Mouse (Mus musculus): ENCODE data around the gene Nr1i3. TPM values are rescaled to one million over a fixed set of nuclear protein-coding genes. Genes with fewer than 3 reads are reported as not detected.
"Not testable (repeated sequence)": the region's sequence is repeated elsewhere in the genome, so short reads cannot be mapped to it uniquely, and the experiment has no call there.

Gene Nr1i3
- polyA plus RNA-seq, 1 experiment, result not detected

- Histone ChIP-seq H3K4me1 (ENCODE audit: control insufficient read depth, insufficient read depth, low read length) (peaks cover 2% of the 10 kb centered on the region), H3K36me3 (ENCODE audit: control insufficient read depth, insufficient read depth, low read length, poor library complexity, severe bottlenecking) (peaks cover 36% of the 10 kb centered on the region), H3K27ac (ENCODE audit: insufficient read depth, low read length) (no peak overlapping the region), H3K9me3 (replicated peaks; ENCODE audit: control insufficient read depth, insufficient read depth, low read length, poor library complexity, severe bottlenecking) (no peaks in the 10 kb centered on the region), H3K9ac (ENCODE audit: low read depth, poor library complexity, severe bottlenecking) (no peak overlapping the region), H3K4me3 (ENCODE audit: low read depth, low read length) (no peak overlapping the region), H3K27me3 (ENCODE audit: control insufficient read depth, insufficient read depth, low read length, poor library complexity, severe bottlenecking) (no peaks in the 10 kb centered on the region)
- no peak for TF ChIP-seq POLR2A (IDR thresholded peaks at IDR 0.05; ENCODE audit: insufficient read depth, low read length)
- no peak for TF ChIP-seq EP300 (IDR thresholded peaks at IDR 0.05; ENCODE audit: insufficient read depth, low read depth, low read length)
- no peak for TF ChIP-seq CTCF (IDR thresholded peaks at IDR 0.05; ENCODE audit: low read depth, low read length)
These were observed 23.7 kb downstream of the Nr1i3 start for GRCm38 (mm10) chr1:171237438-171237837.

DNA sequence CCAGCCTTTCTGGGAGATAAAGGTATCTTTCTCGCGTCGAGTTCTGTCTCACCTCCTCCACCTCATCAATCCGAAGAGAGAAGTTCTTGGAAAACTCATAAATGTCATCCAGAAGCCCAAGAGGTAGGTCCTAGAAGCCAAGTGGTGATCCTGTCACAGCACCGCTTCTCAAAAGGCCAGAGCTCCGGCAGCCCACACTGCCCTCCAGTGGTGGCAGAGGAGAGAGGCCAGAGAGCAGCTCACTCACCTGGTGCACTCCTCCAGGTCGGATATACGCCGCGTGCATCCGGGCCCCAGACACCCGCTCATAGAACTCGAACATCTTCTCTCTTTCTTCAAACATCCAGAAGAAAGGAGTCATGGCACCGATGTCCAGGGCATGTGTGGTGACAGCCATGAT is 24.7 kb downstream of the Nr1i3 start:
- peak overlapping the region; percentile 42; the same call in 1 of the 2 replicates for H3K9ac ChIP-seq (ENCODE audit: low read depth, poor library complexity, severe bottlenecking)
- H3K27ac ChIP-seq (ENCODE audit: insufficient read depth, low read length), result no peak overlapping the region
- H3K36me3 ChIP-seq (ENCODE audit: control insufficient read depth, insufficient read depth, low read length, poor library complexity, severe bottlenecking), result peaks cover 39% of the 10 kb centered on the region

GRCm38 (mm10) chr1:171239992-171240744 is 26.4 kb downstream of the Nr1i3 start:
- TF ChIP-seq EP300 (IDR thresholded peaks at IDR 0.05; ENCODE audit: insufficient read depth, low read depth, low read length), result no peak
- no peak for TF ChIP-seq POLR2A (IDR thresholded peaks at IDR 0.05; ENCODE audit: insufficient read depth, low read length)
- no peak for TF ChIP-seq CTCF (IDR thresholded peaks at IDR 0.05; ENCODE audit: low read depth, low read length)
- Histone ChIP-seq H3K9ac (ENCODE audit: low read depth, poor library complexity, severe bottlenecking) (no peak overlapping the region), H3K27me3 (ENCODE audit: control insufficient read depth, insufficient read depth, low read length, poor library complexity, severe bottlenecking) (no peaks in the 10 kb centered on the region), H3K27ac (ENCODE audit: insufficient read depth, low read length) (no peak overlapping the region), H3K4me1 (ENCODE audit: control insufficient read depth, insufficient read depth, low read length) (peaks cover 4% of the 10 kb centered on the region), H3K36me3 (ENCODE audit: control insufficient read depth, insufficient read depth, low read length, poor library complexity, severe bottlenecking) (peaks cover 43% of the 10 kb centered on the region), H3K9me3 (replicated peaks; ENCODE audit: control insufficient read depth, insufficient read depth, low read length, poor library complexity, severe bottlenecking) (no peaks in the 10 kb centered on the region), H3K4me3 (ENCODE audit: low read depth, low read length) (no peak overlapping the region)

More for the DNA sequence above, 24.7 kb downstream of the Nr1i3 start:
- peaks cover 4% of the 10 kb centered on the region for H3K4me1 ChIP-seq (ENCODE audit: control insufficient read depth, insufficient read depth, low read length)
- no peaks in the 10 kb centered on the region for H3K27me3 ChIP-seq (ENCODE audit: control insufficient read depth, insufficient read depth, low read length, poor library complexity, severe bottlenecking)
- no peaks in the 10 kb centered on the region for H3K9me3 ChIP-seq (replicated peaks; ENCODE audit: control insufficient read depth, insufficient read depth, low read length, poor library complexity, severe bottlenecking)
- TF ChIP-seq CTCF (IDR thresholded peaks at IDR 0.05; ENCODE audit: low read depth, low read length) (peak; percentile 97), POLR2A (IDR thresholded peaks at IDR 0.05; ENCODE audit: insufficient read depth, low read length) (no peak)
- H3K4me3 ChIP-seq (ENCODE audit: low read depth, low read length), result peak overlapping the region; percentile 55

DNA sequence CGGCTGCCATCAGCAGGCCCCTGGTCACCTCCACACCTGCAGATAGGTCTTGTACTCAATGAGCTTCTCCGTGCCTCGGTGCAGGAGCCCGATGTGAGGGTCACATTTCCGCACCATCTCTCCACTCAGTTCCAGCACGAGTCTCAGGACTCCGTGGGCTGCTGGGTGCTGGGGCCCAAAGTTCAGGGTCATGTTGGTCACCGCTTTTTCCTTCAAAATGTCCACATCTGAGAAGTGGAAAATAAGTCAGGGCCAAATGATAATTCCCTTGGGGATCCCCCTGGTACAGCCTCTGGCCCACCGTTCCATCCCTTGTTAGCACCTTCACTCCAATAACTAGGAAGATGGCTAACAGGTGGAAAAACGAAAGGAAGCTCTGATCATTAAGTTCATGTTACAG is 27.1 kb downstream of the Nr1i3 start:
- Histone ChIP-seq H3K4me3 (ENCODE audit: low read depth, low read length) (no peak overlapping the region), H3K36me3 (ENCODE audit: control insufficient read depth, insufficient read depth, low read length, poor library complexity, severe bottlenecking) (peaks cover 40% of the 10 kb centered on the region), H3K9ac (ENCODE audit: low read depth, poor library complexity, severe bottlenecking) (no peak overlapping the region), H3K27me3 (ENCODE audit: control insufficient read depth, insufficient read depth, low read length, poor library complexity, severe bottlenecking) (no peaks in the 10 kb centered on the region), H3K27ac (ENCODE audit: insufficient read depth, low read length) (no peak overlapping the region), H3K9me3 (replicated peaks; ENCODE audit: control insufficient read depth, insufficient read depth, low read length, poor library complexity, severe bottlenecking) (no peaks in the 10 kb centered on the region), H3K4me1 (ENCODE audit: control insufficient read depth, insufficient read depth, low read length) (peaks cover 4% of the 10 kb centered on the region)
- TF ChIP-seq EP300 (IDR thresholded peaks at IDR 0.05; ENCODE audit: insufficient read depth, low read depth, low read length), result no peak
- TF ChIP-seq CTCF (IDR thresholded peaks at IDR 0.05; ENCODE audit: low read depth, low read length), result no peak

DNA sequence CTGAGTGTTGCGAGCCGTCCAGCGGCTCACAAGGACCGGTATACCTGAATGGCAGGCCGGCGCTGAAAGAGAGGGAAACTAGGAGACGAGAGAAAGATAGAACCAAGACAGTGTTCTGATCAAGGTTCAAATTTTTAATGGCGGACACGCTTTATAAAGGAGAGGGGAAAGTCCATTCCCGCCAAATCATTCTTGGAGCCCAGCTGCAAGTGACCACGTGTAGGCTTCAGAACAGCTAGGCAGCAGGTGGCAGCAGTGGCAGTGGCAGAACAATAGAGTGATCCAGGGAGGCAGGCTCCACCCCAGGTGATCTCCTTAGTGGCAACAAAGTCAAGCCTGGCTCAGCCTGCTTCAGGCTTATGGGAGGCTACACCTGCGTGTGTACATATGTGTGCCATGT is 28.2 kb downstream of the Nr1i3 start:
- not testable (repeated sequence) for H3K9me3 ChIP-seq (replicated peaks; ENCODE audit: control insufficient read depth, insufficient read depth, low read length, poor library complexity, severe bottlenecking); H3K27me3 ChIP-seq (ENCODE audit: control insufficient read depth, insufficient read depth, low read length, poor library complexity, severe bottlenecking); H3K4me3 ChIP-seq (ENCODE audit: low read depth, low read length); H3K27ac ChIP-seq (ENCODE audit: insufficient read depth, low read length); H3K4me1 ChIP-seq (ENCODE audit: control insufficient read depth, insufficient read depth, low read length); H3K9ac ChIP-seq (ENCODE audit: low read depth, poor library complexity, severe bottlenecking)
- peaks cover 31% of the 10 kb centered on the region for H3K36me3 ChIP-seq (ENCODE audit: control insufficient read depth, insufficient read depth, low read length, poor library complexity, severe bottlenecking)

DNA sequence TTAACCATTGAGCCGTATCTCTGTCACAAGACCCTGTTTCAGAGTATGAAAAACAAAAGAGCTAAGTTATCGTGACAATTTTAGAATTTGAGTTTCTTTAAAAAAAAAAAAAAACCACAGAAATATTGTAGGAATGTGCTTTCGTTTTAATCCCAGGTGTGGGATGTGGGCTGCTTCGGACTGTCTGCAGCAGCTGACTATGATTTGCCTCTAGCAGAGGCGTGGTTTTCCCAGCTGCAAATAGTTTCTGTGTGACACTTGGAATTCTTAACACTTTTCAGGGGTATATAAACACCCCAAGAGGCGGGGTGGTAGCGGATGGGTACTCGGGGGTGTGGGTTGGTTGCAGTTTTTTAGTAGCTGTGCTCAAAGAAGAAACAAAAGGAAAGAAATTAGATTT is 31.6 kb downstream of the Nr1i3 start:
- H3K27ac ChIP-seq (ENCODE audit: insufficient read depth, low read length), result no peak overlapping the region

More for the DNA sequence above, 31.6 kb downstream of the Nr1i3 start:
- Histone ChIP-seq H3K9ac (ENCODE audit: low read depth, poor library complexity, severe bottlenecking) (no peak overlapping the region), H3K27me3 (ENCODE audit: control insufficient read depth, insufficient read depth, low read length, poor library complexity, severe bottlenecking) (no peaks in the 10 kb centered on the region), H3K4me3 (ENCODE audit: low read depth, low read length) (no peak overlapping the region), H3K36me3 (ENCODE audit: control insufficient read depth, insufficient read depth, low read length, poor library complexity, severe bottlenecking) (peaks cover 17% of the 10 kb centered on the region), H3K9me3 (replicated peaks; ENCODE audit: control insufficient read depth, insufficient read depth, low read length, poor library complexity, severe bottlenecking) (no peaks in the 10 kb centered on the region), H3K4me1 (ENCODE audit: control insufficient read depth, insufficient read depth, low read length) (peaks cover 12% of the 10 kb centered on the region)
- no peak for TF ChIP-seq EP300 (IDR thresholded peaks at IDR 0.05; ENCODE audit: insufficient read depth, low read depth, low read length)
